Mouse (Mus musculus) small intestine, adult 2 months (tissue): ENCODE data around the gene Kif24.

Experiments used
- CTCF ChIP-seq: fragments of 200-500 bp; IDR thresholded peaks from 2 replicates; pipeline ENCODE4 v1.5.1; 2012; ENCODE audit warnings: low read depth, mild to moderate bottlenecking, control low read depth, inconsistent platforms, low read length, moderate library complexity, mixed read lengths; ENCODE audit not compliant: insufficient replicate concordance, insufficient read length; ENCODE audit errors: extremely low read depth
- POLR2A ChIP-seq: fragments of 200-500 bp; IDR thresholded peaks from 2 replicates; pipeline ENCODE4 v1.6.1; 2012; ENCODE audit warnings: low read depth, mild to moderate bottlenecking, control low read depth, inconsistent platforms, low read length, moderate library complexity

DNA sequence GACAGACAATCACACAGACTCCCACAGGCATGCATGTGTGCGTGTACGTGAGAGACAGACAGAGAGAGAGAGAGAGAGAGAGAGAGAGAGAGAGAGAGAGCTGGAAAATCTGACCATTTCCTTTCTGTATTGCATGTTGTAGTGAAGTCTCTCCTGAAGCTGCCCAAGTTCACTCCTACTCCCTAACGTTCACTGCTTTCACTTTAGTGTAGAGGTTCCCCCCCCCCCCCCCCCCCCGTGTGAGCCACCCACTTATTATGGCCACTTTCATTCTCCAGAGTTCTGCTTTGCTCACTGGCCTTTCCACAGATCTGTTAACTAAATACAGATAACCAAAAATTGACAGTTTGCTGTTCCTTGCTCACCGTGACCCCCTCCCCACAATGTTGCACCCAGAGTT lies 116.8 kb downstream of the Kif24 start:
- TF ChIP-seq CTCF, result no peak
- no peak for TF ChIP-seq POLR2A
